Comparison of ENCODE assay signal across 13 mouse cellular contexts in the genomic region with DNA sequence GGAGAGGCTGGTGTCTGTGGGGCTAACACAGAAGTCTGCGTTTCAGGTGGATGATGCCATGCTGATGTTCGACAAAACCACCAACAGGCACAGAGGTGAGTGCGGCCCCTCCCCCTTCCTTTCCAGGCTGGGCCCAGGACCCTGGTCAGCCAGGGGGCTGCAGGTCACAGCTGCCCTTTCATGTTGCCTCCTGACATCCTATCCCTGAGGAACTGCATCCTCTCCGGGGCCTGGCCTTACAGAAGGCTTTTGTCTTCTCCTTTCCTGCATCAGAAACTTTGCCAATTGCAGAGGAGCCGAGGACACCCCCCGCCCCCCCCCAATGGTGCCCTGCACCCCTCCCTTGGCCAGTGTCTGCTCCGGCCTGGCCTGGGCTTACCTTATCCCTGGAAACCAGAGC. TPM values are rescaled to one million over a fixed set of nuclear protein-coding genes. Genes with fewer than 3 reads are reported as not detected.
DNase-seq lines count a peak whose midpoint lies in the region; ATAC-seq lines count a peak whose summit lies in the region.
"Had no signal": no experiment of that assay in that cellular context is flagged by ENCODE, and none has a peak within 500 bp of the region (broad histone marks: within the 10 kb centered on the region; RNA-seq: fewer than 3 reads in every experiment).

No protein-coding gene starts in this region.

- intact Hi-C loops in left cerebral cortex, postnatal 10 days (cut with DNase I) = no loop called here

- peaks cover 59% of the 10 kb centered on the region for H3K4me1 ChIP-seq in kidney, embryonic 15.5 days
- H3K4me1 ChIP-seq in forebrain, embryonic 11.5 days (replicated peaks; ENCODE audit: control insufficient read depth, insufficient read depth, low read length) = peaks cover 66% of the 10 kb centered on the region
- H3K4me1 ChIP-seq in hindbrain, embryonic 16.5 days (ENCODE audit: control insufficient read depth, insufficient read depth, low read depth, low read length) = peaks cover 56% of the 10 kb centered on the region
- peaks cover 52% of the 10 kb centered on the region for H3K4me1 ChIP-seq in neural tube, embryonic 14.5 days (ENCODE audit: control insufficient read depth, insufficient read depth, low read length)

- no peaks in the 10 kb centered on the region for H3K9me3 ChIP-seq in kidney, embryonic 15.5 days (replicated peaks)
- H3K9me3 ChIP-seq in forebrain, embryonic 11.5 days (ENCODE audit: control insufficient read depth, low read length) = no peaks in the 10 kb centered on the region
- H3K9me3 ChIP-seq in hindbrain, embryonic 16.5 days (ENCODE audit: control insufficient read depth, low read length) = no peaks in the 10 kb centered on the region
- H3K9me3 ChIP-seq in neural tube, embryonic 14.5 days (ENCODE audit: control insufficient read depth, low read length) = no peaks in the 10 kb centered on the region

- DNase-seq in kidney, postnatal 25 days = no peak
- no peak for DNase-seq in forebrain, embryonic 11.5 days (ENCODE audit: low spot score)
- DNase-seq in left cerebral cortex, postnatal 10 days (ENCODE audit: extremely low spot score in 1 of 2, low spot score in 2 of 2) = no peak
- DNase-seq in heart, adult 8-10 months (ENCODE audit: low spot score) = no peak
- DNase-seq in testis, postnatal 14 days (ENCODE audit: low spot score) = no peak
- DNase-seq: kidney, postnatal 4 days had no signal

- H3K36me3 ChIP-seq in kidney, embryonic 15.5 days = peaks cover 48% of the 10 kb centered on the region
- peaks cover 30% of the 10 kb centered on the region for H3K36me3 ChIP-seq in forebrain, embryonic 11.5 days (ENCODE audit: control insufficient read depth, insufficient read depth, low read length)
- peaks cover 13% of the 10 kb centered on the region for H3K36me3 ChIP-seq in hindbrain, embryonic 16.5 days (ENCODE audit: control insufficient read depth, insufficient read depth, low read length)
- H3K36me3 ChIP-seq in neural tube, embryonic 14.5 days (ENCODE audit: control insufficient read depth, insufficient read depth, low read length) = peaks cover 35% of the 10 kb centered on the region

- H3K27ac ChIP-seq in kidney, embryonic 15.5 days = peak overlapping the region; percentile 87
- H3K27ac ChIP-seq in forebrain, embryonic 11.5 days (ENCODE audit: low read depth, low read length) = peak overlapping the region; percentile 100
- peak overlapping the region; percentile 40; the same call in 1 of the 2 replicates for H3K27ac ChIP-seq in hindbrain, embryonic 16.5 days (ENCODE audit: low read depth, low read length)
- peak overlapping the region; percentile 100; the same call in 1 of the 2 replicates for H3K27ac ChIP-seq in neural tube, embryonic 14.5 days (ENCODE audit: low read depth, low read length)
- H3K27ac ChIP-seq: limb, embryonic 13.5 days had no signal

- WGBS in kidney, embryonic 15.5 days = 32% methylated on average over 7 of the region's 7 CpGs
- 19% methylated on average over 7 of the region's 7 CpGs for WGBS in forebrain, embryonic 11.5 days
- 29% methylated on average over 7 of the region's 7 CpGs for WGBS in hindbrain, embryonic 16.5 days
- WGBS in neural tube, embryonic 14.5 days = 39% methylated on average over 7 of the region's 7 CpGs

- no peak overlapping the region for H3K4me3 ChIP-seq in kidney, embryonic 15.5 days (replicated peaks)
- H3K4me3 ChIP-seq in forebrain, embryonic 11.5 days (ENCODE audit: low read depth, low read length) = peak overlapping the region; percentile 100; the same call in 1 of the 2 replicates
- no peak overlapping the region for H3K4me3 ChIP-seq in hindbrain, embryonic 16.5 days (ENCODE audit: low read length)
- H3K4me3 ChIP-seq in neural tube, embryonic 14.5 days (ENCODE audit: low read depth, low read length) = no peak overlapping the region
- H3K4me3 ChIP-seq: limb, embryonic 13.5 days had no signal

- no peak for ATAC-seq in kidney, embryonic 15.5 days (replicated peaks; ENCODE audit: low FRiP score)
- no peak for ATAC-seq in forebrain, embryonic 11.5 days (replicated peaks; ENCODE audit: low FRiP score)
- ATAC-seq in hindbrain, embryonic 16.5 days = no peak
- no peak for ATAC-seq in neural tube, embryonic 14.5 days (ENCODE audit: low read depth)
- ATAC-seq: inflammation-experienced regulatory T-cells, adult 6 months had no signal

- H3K4me2 ChIP-seq in kidney, embryonic 15.5 days = no peak overlapping the region
- H3K4me2 ChIP-seq in forebrain, embryonic 11.5 days (ENCODE audit: low read depth, low read length, severe bottlenecking) = peak overlapping the region; percentile 89
- peak overlapping the region; percentile 8; the same call in 1 of the 2 replicates for H3K4me2 ChIP-seq in hindbrain, embryonic 16.5 days (ENCODE audit: low read length)
- H3K4me2 ChIP-seq in neural tube, embryonic 14.5 days (ENCODE audit: low read depth, low read length) = peak overlapping the region; percentile 20; the same call in 1 of the 2 replicates
- H3K4me2 ChIP-seq: heart, embryonic 11.5 days had no signal

- no peaks in the 10 kb centered on the region for H3K27me3 ChIP-seq in kidney, embryonic 15.5 days
- H3K27me3 ChIP-seq in forebrain, embryonic 11.5 days (ENCODE audit: control insufficient read depth, insufficient read depth, low read length) = no peaks in the 10 kb centered on the region
- no peaks in the 10 kb centered on the region for H3K27me3 ChIP-seq in hindbrain, embryonic 16.5 days (replicated peaks; ENCODE audit: control insufficient read depth, insufficient read depth, low read length)
- H3K27me3 ChIP-seq in neural tube, embryonic 14.5 days (ENCODE audit: control insufficient read depth, insufficient read depth, low read length) = no peaks in the 10 kb centered on the region
- H3K27me3 ChIP-seq: limb, embryonic 13.5 days had no signal

- H3K9ac ChIP-seq in kidney, embryonic 15.5 days = no peak overlapping the region
- H3K9ac ChIP-seq in forebrain, embryonic 11.5 days (ENCODE audit: low read length) = peak overlapping the region; percentile 100
- peak overlapping the region; percentile 44 for H3K9ac ChIP-seq in hindbrain, embryonic 16.5 days (ENCODE audit: low read depth, low read length)
- no peak overlapping the region for H3K9ac ChIP-seq in neural tube, embryonic 14.5 days (replicated peaks; ENCODE audit: low read depth, low read length)

RNA-seq across cellular contexts. Expression of a gene that starts 9.3 kb away (rescaled TPM):
- polyA plus RNA-seq in kidney, embryonic 15.5 days (2015; fragmentation: Nextera tagmentation; extraction: Ambion mirVana) = 21.1 and 22.0 TPM in 2 replicates
- polyA plus RNA-seq in forebrain, embryonic 11.5 days (2014; fragmentation: Nextera tagmentation; extraction: Ambion mirVana) = 202 and 219 TPM in 2 replicates
- polyA plus RNA-seq in hindbrain, embryonic 16.5 days (2015; fragmentation: Nextera tagmentation; extraction: Ambion mirVana) = 23.0 and 44.5 TPM in 2 replicates
- polyA plus RNA-seq in neural tube, embryonic 14.5 days (2014; fragmentation: Nextera tagmentation; extraction: Ambion mirVana) = 55.1 and 55.4 TPM in 2 replicates
- 10 to 100 TPM; 54.2 to 58.0 TPM for total RNA-seq in left cerebral cortex, postnatal 10 days (2021)
- under 1 TPM; 0.16 to 0.52 (median 0.25) TPM for total RNA-seq in heart, adult 8-10 months (2022)
- polyA plus RNA-seq: inflammation-experienced regulatory T-cells, adult 6 months had no signal

RNA-seq across cellular contexts. Expression of a gene that starts 27.4 kb away (rescaled TPM):
- 0.61 and 1.2 TPM in 2 replicates for polyA plus RNA-seq in kidney, embryonic 15.5 days (2015; fragmentation: Nextera tagmentation; extraction: Ambion mirVana)
- not detected in 2 replicates for polyA plus RNA-seq in forebrain, embryonic 11.5 days (2014; fragmentation: Nextera tagmentation; extraction: Ambion mirVana)
- not detected in 2 replicates for polyA plus RNA-seq in hindbrain, embryonic 16.5 days (2015; fragmentation: Nextera tagmentation; extraction: Ambion mirVana)
- polyA plus RNA-seq in neural tube, embryonic 14.5 days (2014; fragmentation: Nextera tagmentation; extraction: Ambion mirVana) = 0.58 TPM in 1 of 2 replicates, not detected in the other
- total RNA-seq in left cerebral cortex, postnatal 10 days (2021) = not detected
- not detected for total RNA-seq in heart, adult 8-10 months (2022)
- polyA plus RNA-seq: frontal cortex, adult 2 months; inflammation-experienced regulatory T-cells, adult 6 months; limb, embryonic 13.5 days had no signal

RNA-seq across cellular contexts. Expression of a gene that starts 45.9 kb away (rescaled TPM):
- polyA plus RNA-seq in kidney, embryonic 15.5 days (2015; fragmentation: Nextera tagmentation; extraction: Ambion mirVana) = 24.6 and 25.0 TPM in 2 replicates
- polyA plus RNA-seq in forebrain, embryonic 11.5 days (2014; fragmentation: Nextera tagmentation; extraction: Ambion mirVana) = 20.6 and 22.0 TPM in 2 replicates
- polyA plus RNA-seq in hindbrain, embryonic 16.5 days (2015; fragmentation: Nextera tagmentation; extraction: Ambion mirVana) = 24.8 and 26.8 TPM in 2 replicates
- 26.0 and 32.6 TPM in 2 replicates for polyA plus RNA-seq in neural tube, embryonic 14.5 days (2014; fragmentation: Nextera tagmentation; extraction: Ambion mirVana)
- total RNA-seq in left cerebral cortex, postnatal 10 days (2021) = 10 to 100 TPM; 26.8 to 31.2 TPM
- 10 to 100 TPM; 17.9 to 21.4 (median 19.6) TPM for total RNA-seq in heart, adult 8-10 months (2022)

Comparison
In these comparisons a context has a peak if more than half of its experiments do, and no peak if none do; other contexts are left out.
1. H3K27ac ChIP-seq: peak in every context shown above with its lines; median percentile 100 in forebrain, embryonic 11.5 days; 100 in neural tube, embryonic 14.5 days; 87 in kidney, embryonic 15.5 days; 40 in hindbrain, embryonic 16.5 days.
2. H3K9ac ChIP-seq: peak in forebrain, embryonic 11.5 days (single experiment) and hindbrain, embryonic 16.5 days (single experiment); none in kidney, embryonic 15.5 days (single experiment) and neural tube, embryonic 14.5 days (single experiment).